Comparison of ENCODE assay signal across 8 mouse cellular contexts in the genomic region with DNA sequence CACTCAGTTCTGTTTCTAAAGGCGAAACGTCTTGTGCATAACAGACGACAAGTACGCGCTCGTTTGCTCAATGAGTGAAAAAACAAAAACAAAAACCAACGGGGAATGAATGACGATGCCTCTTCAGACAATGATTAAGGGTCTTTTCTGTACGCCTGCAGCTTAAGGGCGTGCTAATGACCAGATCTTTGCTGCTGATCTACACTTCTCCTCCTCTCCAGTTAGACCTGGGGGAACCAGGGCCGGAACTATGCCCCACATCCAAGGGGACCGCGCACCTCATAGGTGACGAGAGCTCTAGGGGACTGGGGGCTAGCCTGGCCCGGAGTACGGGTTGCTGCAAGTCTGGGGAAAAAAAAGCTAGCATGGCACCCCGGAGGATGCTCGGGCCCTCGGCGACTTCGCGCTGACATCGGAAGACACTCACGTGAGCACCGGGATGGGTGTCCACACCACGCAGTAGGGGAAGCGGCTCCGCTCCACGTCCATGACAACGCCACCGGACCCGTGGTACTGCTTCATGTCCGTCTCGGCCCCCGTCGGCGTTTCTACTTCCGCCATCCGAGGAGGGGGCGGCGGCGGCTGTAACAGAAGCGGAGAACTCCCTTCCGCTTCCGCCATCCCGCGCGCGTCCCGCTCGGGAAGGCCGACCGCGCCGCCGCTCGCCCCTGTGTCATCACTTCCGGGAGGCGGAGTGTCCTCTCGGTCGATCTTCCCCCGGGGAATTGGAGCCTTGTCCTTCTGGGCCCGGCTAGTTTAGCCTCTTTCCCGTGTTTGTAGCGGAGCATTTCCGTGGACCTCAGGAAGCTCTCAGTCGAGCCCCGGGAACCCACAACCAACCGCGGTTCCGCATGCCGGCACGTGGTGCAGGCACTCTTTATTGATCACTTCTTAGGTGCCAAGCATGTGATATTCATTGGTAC. TPM values are rescaled to one million over a fixed set of nuclear protein-coding genes. Genes with fewer than 3 reads are reported as not detected.
A peak's percentile ranks its signal among the peaks of the same experiment; 100 is the strongest.
DNase-seq lines count a peak whose midpoint lies in the region; ATAC-seq and TF ChIP-seq lines count a peak whose summit lies in the region.

Tmem222 (minus strand) TSS at position 689 of the 923 bp plus-strand sequence.

- H3K4me1 ChIP-seq in heart, embryonic 11.5 days (ENCODE audit: control insufficient read depth, insufficient read depth, low read length) = peaks cover 25% of the 10 kb centered on the region
- peaks cover 31% of the 10 kb centered on the region for H3K4me1 ChIP-seq in kidney, embryonic 16.5 days (ENCODE audit: insufficient read depth, low read length)
- H3K4me1 ChIP-seq in liver, adult 2 months (ENCODE audit: control insufficient read depth, insufficient read depth, low read length) = peaks cover 3% of the 10 kb centered on the region

- peak; percentile 37; the same call in 1 of the 2 replicates for TF ChIP-seq POLR2A in liver, adult 2 months (IDR thresholded peaks at IDR 0.05; ENCODE audit: extremely low read depth, insufficient read depth, low read length)
- peak; percentile 64 for TF ChIP-seq POLR2A in myocyte (IDR thresholded peaks at IDR 0.05; ENCODE audit: insufficient read length, low read depth)

- DNase-seq in B cell, adult 2 months = peak; percentile 95
- DNase-seq in brain, adult 2 months (ENCODE audit: low read depth, low spot score) = peak; percentile 98
- DNase-seq in liver, adult 2 months (ENCODE audit: extremely low read depth, low read depth, low spot score) = peak; percentile 94
- DNase-seq in splenic B cell, adult 2 months (ENCODE audit: low read depth, low spot score) = peak; percentile 90

- under 1% methylated on average over 73 of the region's 73 CpGs for WGBS in heart, embryonic 11.5 days (ENCODE audit: insufficient replicate concordance)
- under 1% methylated on average over 73 of the region's 73 CpGs for WGBS in kidney, embryonic 16.5 days
- WGBS in liver, adult 2 months = under 1% methylated on average over 72 of the region's 73 CpGs

- no peaks in the 10 kb centered on the region for H3K36me3 ChIP-seq in heart, embryonic 11.5 days (ENCODE audit: control insufficient read depth, insufficient read depth, low read length)
- no peaks in the 10 kb centered on the region for H3K36me3 ChIP-seq in kidney, embryonic 16.5 days (ENCODE audit: insufficient read depth, low read length)
- no peaks in the 10 kb centered on the region for H3K36me3 ChIP-seq in liver, adult 2 months (ENCODE audit: control insufficient read depth, insufficient read depth, low read length)
- H3K36me3 ChIP-seq in myocyte (ENCODE audit: control insufficient read depth, insufficient read depth) = no peaks in the 10 kb centered on the region
- 0 out of 2 replicates have a peak, but pooled peaks cover under 1% of the 10 kb centered on the region for H3K36me3 ChIP-seq in splenic B cell, adult 2 months (ENCODE audit: control insufficient read depth, insufficient read depth, low read length, poor library complexity, severe bottlenecking)

- TF ChIP-seq CTCF in liver, adult 2 months (IDR thresholded peaks at IDR 0.05; ENCODE audit: low read depth, low read length) = no peak

- H3K9ac ChIP-seq in heart, embryonic 11.5 days (ENCODE audit: low read depth, low read length) = peak within 1 kb of the TSS; percentile 86
- H3K9ac ChIP-seq in kidney, embryonic 16.5 days (replicated peaks; ENCODE audit: low read length) = peak within 1 kb of the TSS; percentile 83
- peak within 1 kb of the TSS; percentile 85 for H3K9ac ChIP-seq in liver, adult 2 months (ENCODE audit: low read depth, low read length)

- H3ac ChIP-seq in myocyte (ENCODE audit: control insufficient read depth, insufficient read length) = peak within 1 kb of the TSS; percentile 52

- peaks cover 33% of the 10 kb centered on the region; the same call in 1 of the 2 replicates for H3K79me2 ChIP-seq in liver, adult 2 months (ENCODE audit: control insufficient read depth, insufficient read depth, low read length)
- H3K79me2 ChIP-seq in myocyte (ENCODE audit: control insufficient read depth, insufficient read depth) = peaks cover 40% of the 10 kb centered on the region

- peak within 1 kb of the TSS; percentile 77 for H3K4me2 ChIP-seq in heart, embryonic 11.5 days
- H3K4me2 ChIP-seq in kidney, embryonic 16.5 days (replicated peaks; ENCODE audit: low read depth, low read length) = peak within 1 kb of the TSS; percentile 66
- peak within 1 kb of the TSS; percentile 87 for H3K4me2 ChIP-seq in myocyte (ENCODE audit: low read depth)

- peak within 1 kb of the TSS; percentile 86 for H3K4me3 ChIP-seq in heart, embryonic 11.5 days (ENCODE audit: low read depth, low read length)
- peak within 1 kb of the TSS; percentile 71 for H3K4me3 ChIP-seq in kidney, embryonic 16.5 days (ENCODE audit: low read length)
- peak within 1 kb of the TSS; percentile 91 for H3K4me3 ChIP-seq in liver, adult 2 months (ENCODE audit: insufficient read depth, low read depth, low read length)
- H3K4me3 ChIP-seq in myocyte = peak within 1 kb of the TSS; percentile 92

- peak within 1 kb of the TSS; percentile 92 for H3K27ac ChIP-seq in heart, embryonic 11.5 days (ENCODE audit: low read depth, low read length)
- peak within 1 kb of the TSS; percentile 95 for H3K27ac ChIP-seq in kidney, embryonic 16.5 days (ENCODE audit: low read length)
- H3K27ac ChIP-seq in liver, adult 2 months (replicated peaks; ENCODE audit: insufficient read depth, low read depth, low read length) = peak within 1 kb of the TSS; percentile 68

- H3K27me3 ChIP-seq in heart, embryonic 11.5 days (ENCODE audit: control insufficient read depth, insufficient read depth, low read length) = no peaks in the 10 kb centered on the region
- H3K27me3 ChIP-seq in kidney, embryonic 16.5 days (ENCODE audit: insufficient read depth, low read length) = no peaks in the 10 kb centered on the region
- H3K27me3 ChIP-seq in liver, adult 2 months (ENCODE audit: control insufficient read depth, insufficient read depth, low read length) = no peaks in the 10 kb centered on the region
- H3K27me3 ChIP-seq in myocyte (ENCODE audit: control insufficient read depth, insufficient read depth, insufficient read length) = no peaks in the 10 kb centered on the region
- no peaks in the 10 kb centered on the region for H3K27me3 ChIP-seq in splenic B cell, adult 2 months (ENCODE audit: control insufficient read depth, insufficient read depth, low read length, poor library complexity, severe bottlenecking)

- ATAC-seq in erythroblast, adult 5-6 weeks (replicated peaks; ENCODE audit: low FRiP score, poor library complexity, severe bottlenecking) = peak; percentile 93
- ATAC-seq in heart, embryonic 11.5 days (replicated peaks; ENCODE audit: insufficient number of reproducible peaks, low FRiP score, low TSS enrichment) = peak; percentile 86
- peak; percentile 92 for ATAC-seq in kidney, embryonic 16.5 days (ENCODE audit: low FRiP score, low TSS enrichment)

- H3K9me3 ChIP-seq in heart, embryonic 11.5 days (replicated peaks; ENCODE audit: control insufficient read depth, low read length) = no peaks in the 10 kb centered on the region
- H3K9me3 ChIP-seq in kidney, embryonic 16.5 days (ENCODE audit: low read length) = no peaks in the 10 kb centered on the region

TF ChIP-seq in myocyte, 11 proteins besides CTCF, POLR2A, EP300 and RAD21:
- no peak for TF ChIP-seq SRF (IDR thresholded peaks at IDR 0.05; ENCODE audit: control insufficient read depth, insufficient read length, low read depth)
- TF ChIP-seq CEBPB (IDR thresholded peaks at IDR 0.05; ENCODE audit: insufficient read depth, poor library complexity, severe bottlenecking) = no peak
- TF ChIP-seq POLR2AphosphoS2 (IDR thresholded peaks at IDR 0.05; ENCODE audit: insufficient read length, low read depth) = peak; percentile 73
- no peak for TF ChIP-seq MAX (IDR thresholded peaks at IDR 0.05; ENCODE audit: low read depth)
- TF ChIP-seq REST (IDR thresholded peaks at IDR 0.05; ENCODE audit: insufficient read depth, insufficient read length) = no peak
- TF ChIP-seq TCF3 (IDR thresholded peaks at IDR 0.05; ENCODE audit: insufficient read length, low read depth) = no peak
- TF ChIP-seq MYOG (IDR thresholded peaks at IDR 0.05; ENCODE audit: control insufficient read depth in 1 of 3, insufficient read depth in 1 of 3, insufficient read length in 2 of 3, low read depth in 2 of 3) = peak in 1 of 3 experiments; percentile 33
- TF ChIP-seq TCF12 (IDR thresholded peaks at IDR 0.05; ENCODE audit: insufficient read depth, poor library complexity, severe bottlenecking) = no peak
- TF ChIP-seq MYOD1 (IDR thresholded peaks at IDR 0.05; ENCODE audit: control insufficient read depth in 1 of 3, insufficient read length in 2 of 3, low read depth in 2 of 3) = no peak
- TF ChIP-seq USF1 (IDR thresholded peaks at IDR 0.05; ENCODE audit: low read depth) = no peak
- TF ChIP-seq E2F4 (IDR thresholded peaks at IDR 0.05; ENCODE audit: insufficient read depth) = no peak

RNA-seq across cellular contexts. Expression of gene Tmem222, which starts in this region (rescaled TPM):
- total RNA-seq in erythroblast, adult 5-6 weeks (2015; ENCODE audit: low replicate concordance) = 9.8 and 22.3 TPM in 2 replicates
- 1.5 and 6.7 TPM in 2 replicates for total RNA-seq in erythroblast, adult 5-6 weeks (2017; ENCODE audit: low replicate concordance)
- polyA plus RNA-seq in heart, embryonic 11.5 days (2014; fragmentation: Nextera tagmentation; extraction: Ambion mirVana) = 57.5 and 64.9 TPM in 2 replicates
- polyA plus RNA-seq in kidney, embryonic 16.5 days (2015; fragmentation: Nextera tagmentation; extraction: Ambion mirVana) = 90.4 and 97.7 TPM in 2 replicates
- 22.7 and 29.7 TPM in 2 replicates for total RNA-seq in liver, adult 2 months (2014; rRNA removed)
- 45.4 and 57.0 TPM in 2 replicates for polyA plus RNA-seq in liver, adult 2 months (2012; rRNA removed)
- polyA plus RNA-seq in myocyte (2012; fragmentation: generic; extraction: Trizol) = 66.9 TPM

Comparison
In these comparisons a context has a peak if more than half of its experiments do, and no peak if none do; other contexts are left out.
1. Peak in every context shown above with its lines: DNase-seq, ATAC-seq, H3K4me3 ChIP-seq and H3K27ac ChIP-seq.